Mouse (Mus musculus) MEL (cell line): Measurements from ENCODE around the gene Iqca. TPM values are rescaled to one million over a fixed set of nuclear protein-coding genes. Genes with fewer than 3 reads are reported as not detected.

ENCODE experiments used
- DNase-seq: peaks from one replicate; pipeline ENCODE4 v3.0.0; 2011; ENCODE audit warnings: low read depth, low spot score
- H3K27ac ChIP-seq: 2 replicates; pipeline ENCODE4 v1.5.1; 2012; ENCODE audit warnings: low read depth, mild to moderate bottlenecking, control low read depth, low read length, moderate library complexity; ENCODE audit not compliant: control insufficient read depth
- H3K27me3 ChIP-seq, 2 experiments: fragments of 150-350 bp in 1 of 2; sonication (generic) in 1 of 2; 2 replicates each; pipeline ENCODE4 v1.6.1; 2012; ENCODE audit warnings: low read length in 2 of 2, mild to moderate bottlenecking in 2 of 2, improper control_type of control experiment in 1 of 2, moderate library complexity in 1 of 2; ENCODE audit not compliant: insufficient read depth in 2 of 2, control insufficient read depth in 1 of 2
- H3K36me3 ChIP-seq, 2 experiments: 2 replicates each; pipeline ENCODE4 v1.6.1; 2012 to 2014; ENCODE audit warnings: low read length in 2 of 2, improper control_type of control experiment in 1 of 2, inconsistent platforms in 1 of 2, mild to moderate bottlenecking in 1 of 2; ENCODE audit not compliant: insufficient read depth in 2 of 2, control insufficient read depth in 1 of 2
- H3K4me1 ChIP-seq, 2 experiments: fragments of 150-350 bp in 1 of 2; sonication (generic) in 1 of 2; 2 replicates each; pipeline ENCODE4 v1.6.1; 2012; ENCODE audit warnings: low read length in 2 of 2, improper control_type of control experiment in 1 of 2, mild to moderate bottlenecking in 1 of 2; ENCODE audit not compliant: insufficient read depth in 2 of 2, control insufficient read depth in 1 of 2
- H3K4me3 ChIP-seq, 2 experiments: fragments of 150-350 bp in 1 of 2; sonication (generic) in 1 of 2; 2 replicates each; pipeline ENCODE4 v1.5.1; 2012; ENCODE audit warnings: low read depth in 2 of 2, low read length in 2 of 2, mild to moderate bottlenecking in 2 of 2, moderate library complexity in 2 of 2, control low read depth in 1 of 2, improper control_type of control experiment in 1 of 2; ENCODE audit not compliant: control insufficient read depth in 1 of 2, insufficient read depth in 1 of 2
- H3K79me2 ChIP-seq: 2 replicates; pipeline ENCODE4 v1.6.1; 2012; ENCODE audit warnings: mild to moderate bottlenecking, low read length, moderate library complexity; ENCODE audit not compliant: control insufficient read depth, poor library complexity, insufficient read depth
- H3K9ac ChIP-seq: 2 replicates; pipeline ENCODE4 v1.6.1; 2012; ENCODE audit warnings: low read depth, mild to moderate bottlenecking, control low read depth, low read length, moderate library complexity; ENCODE audit not compliant: control insufficient read depth, poor library complexity, severe bottlenecking
- H3K9me3 ChIP-seq: fragments of 150-350 bp; sonication (generic); replicated peaks from 2 replicates; pipeline ENCODE4 v1.6.1; 2012; ENCODE audit warnings: mild to moderate bottlenecking, low read length, improper control_type of control experiment, moderate library complexity; ENCODE audit not compliant: insufficient read depth
- CHD2 ChIP-seq: IDR thresholded peaks from 2 replicates; pipeline ENCODE4 v1.6.1; 2011; ENCODE audit warnings: low read length, improper control_type of control experiment
- CTCF ChIP-seq, 3 experiments: IDR thresholded peaks in 2 of 3; conservative IDR thresholded peaks in 1 of 3; 2 replicates each; pipeline ENCODE4 v1.5.1; 2011 to 2012; ENCODE audit warnings: low read length in 3 of 3, low read depth in 2 of 3, mild to moderate bottlenecking in 2 of 3, improper control_type of control experiment in 1 of 3, inconsistent platforms in 1 of 3, mixed read lengths in 1 of 3, moderate library complexity in 1 of 3; ENCODE audit not compliant: control insufficient read depth in 1 of 3, insufficient read depth in 1 of 3, poor library complexity in 1 of 3, severe bottlenecking in 1 of 3
- ELF1 ChIP-seq: IDR thresholded peaks from 2 replicates; pipeline ENCODE4 v1.6.1; 2014; ENCODE audit warnings: low read depth, mild to moderate bottlenecking, inconsistent platforms, low read length, improper control_type of control experiment, moderate library complexity
- EP300 ChIP-seq, 2 experiments: IDR thresholded peaks; 2 replicates each; pipeline ENCODE4 v1.6.1; 2011; ENCODE audit warnings: improper control_type of control experiment in 2 of 2, low read length in 2 of 2, low read depth in 1 of 2, mild to moderate bottlenecking in 1 of 2
- ETS1 ChIP-seq: IDR thresholded peaks from 2 replicates; pipeline ENCODE4 v1.6.1; 2012; ENCODE audit warnings: low read depth, mild to moderate bottlenecking, inconsistent platforms, low read length, improper control_type of control experiment, moderate library complexity
- GABPA ChIP-seq: IDR thresholded peaks from 2 replicates; pipeline ENCODE4 v1.6.1; 2012; ENCODE audit warnings: low read depth, mild to moderate bottlenecking, inconsistent platforms, low read length, improper control_type of control experiment, moderate library complexity
- HCFC1 ChIP-seq: IDR thresholded peaks from 2 replicates; pipeline ENCODE4 v1.6.1; 2012; ENCODE audit warnings: low read depth, mild to moderate bottlenecking, inconsistent platforms, low read length, improper control_type of control experiment, moderate library complexity
- JUND ChIP-seq: IDR thresholded peaks from 2 replicates; pipeline ENCODE4 v1.6.1; 2011; ENCODE audit warnings: low read depth, mild to moderate bottlenecking, improper control_type of control experiment, low read length
- MXI1 ChIP-seq: IDR thresholded peaks from 2 replicates; pipeline ENCODE4 v1.6.1; 2011; ENCODE audit warnings: mild to moderate bottlenecking, low read depth, low read length, improper control_type of control experiment
- MYB ChIP-seq: IDR thresholded peaks from 2 replicates; pipeline ENCODE4 v1.6.1; 2011; ENCODE audit warnings: mild to moderate bottlenecking, low read depth, low read length, improper control_type of control experiment
- NELFE ChIP-seq: IDR thresholded peaks from 2 replicates; pipeline ENCODE4 v1.6.1; 2011; ENCODE audit warnings: low read depth, low read length, improper control_type of control experiment
- POLR2AphosphoS2 ChIP-seq: IDR thresholded peaks from 2 replicates; pipeline ENCODE4 v1.6.1; 2011; ENCODE audit warnings: low read length, improper control_type of control experiment
- POLR2AphosphoS5 ChIP-seq: IDR thresholded peaks from 2 replicates; pipeline ENCODE4 v1.6.1; 2012; ENCODE audit warnings: low read depth, borderline replicate concordance, mild to moderate bottlenecking, inconsistent platforms, low read length, moderate library complexity, mixed read lengths
- RAD21 ChIP-seq: IDR thresholded peaks from 2 replicates; pipeline ENCODE4 v1.6.1; 2011; ENCODE audit warnings: mild to moderate bottlenecking, low read depth, low read length, improper control_type of control experiment
- RCOR1 ChIP-seq: IDR thresholded peaks from 2 replicates; pipeline ENCODE4 v1.6.1; 2012; ENCODE audit warnings: low read depth, mild to moderate bottlenecking, inconsistent platforms, low read length, improper control_type of control experiment
- SIN3A ChIP-seq: IDR thresholded peaks from 2 replicates; pipeline ENCODE4 v1.6.1; 2012; ENCODE audit warnings: low read length, improper control_type of control experiment, inconsistent platforms
- TAL1 ChIP-seq: IDR thresholded peaks from 2 replicates; pipeline ENCODE4 v1.6.1; 2012; ENCODE audit warnings: mild to moderate bottlenecking, inconsistent platforms, low read length, moderate library complexity, mixed read lengths
- TCF12 ChIP-seq: IDR thresholded peaks from 2 replicates; pipeline ENCODE4 v1.6.1; 2014; ENCODE audit warnings: low read depth, mild to moderate bottlenecking, inconsistent platforms, low read length, improper control_type of control experiment, moderate library complexity
- USF2 ChIP-seq, 2 experiments: IDR thresholded peaks; 2 replicates each; pipeline ENCODE4 v1.6.1; 2011 to 2012; ENCODE audit warnings: improper control_type of control experiment in 2 of 2, low read length in 2 of 2, borderline replicate concordance in 1 of 2, inconsistent platforms in 1 of 2, low read depth in 1 of 2, mild to moderate bottlenecking in 1 of 2; ENCODE audit not compliant: insufficient read depth in 1 of 2
- polyA plus RNA-seq, 2 experiments: library from polyadenylated mRNA; stranded (reverse) in 1 of 2; unstranded in 1 of 2; fragments of >175 nt in 1 of 2; fragments of >200 nt in 1 of 2; gene quantifications; 2 replicates each; pipeline versions ENCODE4 v1.2.1 to v1.2.4; 2012; ENCODE audit warnings: low replicate concordance in 2 of 2, low read depth in 1 of 2; ENCODE audit not compliant: insufficient read length in 2 of 2, insufficient read depth in 1 of 2, missing spikeins in 1 of 2
- total RNA-seq: library from RNA; depleted of rRNA; stranded (reverse); fragments of 300-350 nt; gene quantifications from 2 replicates; pipeline ENCODE4 v1.2.3, GENCODE M21; 2012

Gene Iqca
- total and polyA plus RNA-seq, 3 experiments = 0.39 TPM; not detected in 2

DNA sequence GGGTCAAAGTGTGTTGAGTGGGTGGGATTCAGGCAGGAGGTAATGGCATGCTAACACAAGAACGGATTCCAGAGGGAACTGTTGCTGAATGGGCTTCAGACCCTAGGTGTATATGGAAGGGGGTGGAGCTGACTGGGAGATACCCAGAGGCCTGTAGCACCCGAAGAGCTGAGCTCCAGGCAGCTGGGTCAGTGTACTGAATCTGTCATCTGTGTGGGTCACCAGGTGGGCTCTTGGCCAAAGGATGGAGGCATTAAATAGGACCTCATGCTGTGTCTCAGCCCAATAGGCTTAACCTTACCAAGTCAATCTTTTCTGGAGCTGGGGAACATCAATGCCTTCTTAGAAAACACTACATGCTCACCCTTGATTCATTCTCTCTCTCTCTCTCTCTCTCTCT lies 48.5 kb upstream of the Iqca start:
- no peaks in the 10 kb centered on the region for H3K36me3 ChIP-seq
- no peaks in the 10 kb centered on the region for H3K79me2 ChIP-seq
- TF ChIP-seq TCF12 (no peak), CHD2 (no peak), ELF1 (no peak), POLR2AphosphoS2 (no peak), MXI1 (no peak), POLR2AphosphoS5 (no peak), MYB (no peak), GABPA (no peak), RAD21 (no peak), CTCF (IDR thresholded peaks at IDR 0.05 in 2 of 3, conservative IDR thresholded peaks at IDR 0.05 in 1 of 3; ENCODE audit: control insufficient read depth in 1 of 3, insufficient read depth in 1 of 3, low read depth in 2 of 3, low read length in 3 of 3, poor library complexity in 1 of 3, severe bottlenecking in 1 of 3) (no peak), HCFC1 (no peak), SIN3A (no peak)
- no peak overlapping the region for H3K9ac ChIP-seq
- H3K4me3 ChIP-seq = no peak overlapping the region
- DNase-seq = no peak
- H3K27ac ChIP-seq = no peak overlapping the region
- H3K27me3 ChIP-seq = no peaks in the 10 kb centered on the region
- no peaks in the 10 kb centered on the region for H3K4me1 ChIP-seq
- H3K9me3 ChIP-seq = no peaks in the 10 kb centered on the region

DNA sequence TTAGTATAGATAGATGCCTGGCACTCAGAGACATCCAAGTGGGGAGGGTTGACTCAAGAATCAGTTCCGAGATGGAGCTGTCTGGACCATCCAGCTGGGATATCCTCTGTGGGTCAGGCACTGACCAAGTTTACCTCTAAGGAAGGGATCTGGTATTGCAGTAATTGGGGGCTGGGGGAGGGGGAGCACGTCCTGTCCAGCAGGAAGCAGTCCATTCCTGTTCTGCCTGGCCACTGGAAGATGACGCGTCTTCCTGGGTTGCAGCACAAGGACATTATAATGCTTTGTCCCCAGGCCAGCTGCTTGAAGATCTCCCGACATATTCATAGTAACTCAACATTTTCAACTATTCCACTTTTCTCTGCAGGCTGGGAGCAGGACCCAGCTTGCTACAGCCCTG lies 48.0 kb upstream of the Iqca start:
- TF ChIP-seq RCOR1 (no peak), JUND (no peak), SIN3A (no peak), ETS1 (no peak), CHD2 (no peak), ELF1 (no peak), USF2 (IDR thresholded peaks at IDR 0.05; ENCODE audit: borderline replicate concordance in 1 of 2, insufficient read depth in 1 of 2, low read depth in 1 of 2, low read length in 2 of 2) (no peak), NELFE (no peak), EP300 (IDR thresholded peaks at IDR 0.05; ENCODE audit: low read depth in 1 of 2, low read length in 2 of 2) (no peak), TAL1 (no peak)
- H3K27ac ChIP-seq = no peak overlapping the region
- no peak overlapping the region for H3K9ac ChIP-seq
- no peak overlapping the region for H3K4me3 ChIP-seq
- H3K27me3 ChIP-seq = no peaks in the 10 kb centered on the region
- no peaks in the 10 kb centered on the region for H3K36me3 ChIP-seq
- H3K9me3 ChIP-seq = no peaks in the 10 kb centered on the region
- H3K4me1 ChIP-seq = no peaks in the 10 kb centered on the region
- H3K79me2 ChIP-seq = no peaks in the 10 kb centered on the region
- no peak for DNase-seq
